Mouse (Mus musculus) urinary bladder, postnatal 4 days (tissue): Measurements from ENCODE around the gene Sik1.

Source experiments
- DNase-seq, 2 experiments: peaks; one replicate each; pipeline ENCODE4 v3.0.0; 2021 to 2022; ENCODE audit warnings: low spot score in 2 of 2

Sik1 gene

GRCm38 (mm10) chr17:31832577-31832964 is 23.0 kb downstream of the Sik1 start:
- no peak for DNase-seq

GRCm38 (mm10) chr17:31831866-31832576 is 23.6 kb downstream of the Sik1 start:
- no peak for DNase-seq

GRCm38 (mm10) chr17:31831097-31831865 is 24.3 kb downstream of the Sik1 start:
- DNase-seq = no peak

- no peak for DNase-seq
Observed at GRCm38 (mm10) chr17:31830506-31831075, 25.0 kb downstream of the Sik1 start.

- no peak for DNase-seq
Observed at GRCm38 (mm10) chr17:31828916-31829315, 26.7 kb downstream of the Sik1 start.

GRCm38 (mm10) chr17:31828118-31828517 is 27.5 kb downstream of the Sik1 start:
- no peak for DNase-seq

GRCm38 (mm10) chr17:31827206-31827605 is 28.4 kb downstream of the Sik1 start:
- DNase-seq = peak; percentile 81 to 86

- DNase-seq = peak in 1 of 2 experiments; percentile 56
Observed at GRCm38 (mm10) chr17:31826669-31827068, 28.9 kb downstream of the Sik1 start.

- DNase-seq = no peak
Observed at GRCm38 (mm10) chr17:31825678-31826077, 29.9 kb downstream of the Sik1 start.

- no peak for DNase-seq
Observed at GRCm38 (mm10) chr17:31824812-31825211, 30.8 kb downstream of the Sik1 start.

GRCm38 (mm10) chr17:31821136-31821933 is 34.3 kb downstream of the Sik1 start:
- no peak for DNase-seq

- DNase-seq = no peak
Observed at GRCm38 (mm10) chr17:31820099-31820846, 35.3 kb downstream of the Sik1 start.

GRCm38 (mm10) chr17:31819372-31819771 is 36.2 kb downstream of the Sik1 start:
- DNase-seq = no peak

- DNase-seq = no peak
Observed at GRCm38 (mm10) chr17:31817815-31818214, 37.8 kb downstream of the Sik1 start.

- DNase-seq = no peak
Observed at GRCm38 (mm10) chr17:31817203-31817602, 38.4 kb downstream of the Sik1 start.

- DNase-seq = no peak
Observed at GRCm38 (mm10) chr17:31814848-31815247, 40.8 kb downstream of the Sik1 start.

GRCm38 (mm10) chr17:31813938-31814622 is 41.5 kb downstream of the Sik1 start:
- no peak for DNase-seq

GRCm38 (mm10) chr17:31811333-31811732 is 44.3 kb downstream of the Sik1 start:
- no peak for DNase-seq

GRCm38 (mm10) chr17:31809894-31810293 is 45.7 kb downstream of the Sik1 start:
- DNase-seq = no peak

GRCm38 (mm10) chr17:31809136-31809535 is 46.5 kb downstream of the Sik1 start:
- DNase-seq = no peak
